Mouse (Mus musculus) layer of hippocampus, adult 11-12 months (tissue): ENCODE measurements around the gene Aox2.

Experiments used
- DNase-seq: peaks from one replicate; pipeline ENCODE4 v3.0.0; 2022; ENCODE audit warnings: low spot score

The Aox2 gene

GRCm38 (mm10) chr1:58289863-58290469, 11.8 kb downstream of the Aox2 start:
- peak; percentile 16 for DNase-seq

DNA sequence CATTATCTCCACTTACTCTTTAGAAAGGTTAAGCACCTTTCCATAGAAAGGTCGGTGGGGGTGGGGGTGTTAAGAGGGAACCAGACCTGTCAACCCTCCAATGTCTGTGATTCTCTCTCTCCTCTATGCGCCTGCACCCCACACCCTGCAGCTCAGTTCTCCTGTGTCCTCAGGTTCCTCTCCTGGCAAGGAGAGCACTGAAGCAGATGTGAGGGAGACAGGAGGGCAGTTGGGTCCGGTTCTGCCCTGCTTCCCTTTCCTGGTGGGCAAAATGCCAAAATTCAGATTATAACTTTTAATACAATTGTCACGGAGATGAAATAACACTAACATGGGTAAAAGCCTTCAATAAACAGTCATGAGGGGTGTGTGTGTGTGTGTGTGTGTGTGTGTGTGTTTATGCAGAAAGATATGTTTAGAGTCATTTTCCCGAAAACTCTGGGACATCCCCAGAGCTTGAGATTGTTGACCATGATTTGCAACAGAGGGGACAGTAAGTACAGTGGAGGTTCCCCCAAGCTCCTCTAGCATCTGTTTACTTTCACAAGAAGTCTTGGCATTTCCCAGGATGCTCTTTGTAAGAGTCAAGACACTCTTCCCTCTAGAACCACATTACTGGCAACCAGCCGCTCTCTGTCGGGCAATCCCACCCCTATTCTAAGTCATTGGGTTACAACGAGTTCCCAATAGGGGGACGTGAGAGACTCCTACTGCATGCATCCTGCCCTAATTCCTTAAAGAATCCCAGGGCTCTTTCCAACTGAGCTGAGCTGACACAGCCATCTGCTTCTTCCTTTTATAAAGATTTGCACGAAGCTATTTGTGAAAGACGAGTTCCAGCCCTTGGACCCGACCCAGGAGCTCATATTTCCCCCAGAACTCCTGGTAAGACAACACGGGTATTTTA, 13.5 kb downstream of the Aox2 start:
- peak; percentile 14 for DNase-seq

DNA sequence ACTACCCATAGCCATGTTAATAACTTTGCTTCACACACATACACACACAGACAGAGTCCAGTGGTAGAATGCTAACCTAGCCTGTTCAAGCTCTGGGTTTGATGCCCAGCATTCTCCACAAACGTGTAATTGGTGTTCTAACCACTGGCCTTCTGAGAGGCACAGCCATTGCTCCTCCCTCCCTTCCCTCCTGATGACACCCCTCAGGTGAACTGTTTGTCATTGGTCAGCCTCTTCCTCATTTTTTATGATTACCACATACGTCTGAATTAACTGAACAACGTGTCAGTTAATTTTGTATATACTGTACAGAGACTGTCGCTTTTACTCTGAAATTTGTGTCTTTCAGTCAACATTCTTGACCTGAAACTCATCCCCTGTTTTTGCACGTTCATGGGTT, 16.6 kb downstream of the Aox2 start:
- DNase-seq, result no peak

DNA sequence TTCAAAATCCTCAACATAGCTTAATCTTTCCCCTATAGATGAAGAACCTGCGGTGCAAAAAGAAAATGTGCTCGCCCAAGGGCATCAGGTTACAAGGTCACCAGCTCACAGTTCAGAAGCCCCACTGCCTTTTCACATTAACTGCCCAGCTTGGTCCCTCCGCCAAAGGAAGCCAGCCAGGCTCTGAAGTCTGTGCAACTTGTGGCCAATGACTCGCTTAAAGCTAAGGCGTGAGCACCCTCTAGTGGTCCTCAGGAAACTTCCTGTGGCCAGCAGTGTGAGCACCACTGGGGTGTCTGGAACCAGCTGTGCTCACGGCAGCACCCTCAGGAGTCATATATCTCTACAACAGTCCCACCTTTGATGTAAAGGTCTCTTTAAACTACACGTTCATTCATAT, 18.2 kb downstream of the Aox2 start:
- DNase-seq, result peak; percentile 63

GRCm38 (mm10) chr1:58296821-58297220, 18.7 kb downstream of the Aox2 start:
- no peak for DNase-seq

- DNase-seq, result no peak
Observed at GRCm38 (mm10) chr1:58298347-58298746, 20.2 kb downstream of the Aox2 start.

GRCm38 (mm10) chr1:58301073-58301472, 22.9 kb downstream of the Aox2 start:
- no peak for DNase-seq

- no peak for DNase-seq
Observed at GRCm38 (mm10) chr1:58302015-58302414, 23.9 kb downstream of the Aox2 start.

- DNase-seq, result no peak
Observed at GRCm38 (mm10) chr1:58303009-58303408, 24.9 kb downstream of the Aox2 start.

DNA sequence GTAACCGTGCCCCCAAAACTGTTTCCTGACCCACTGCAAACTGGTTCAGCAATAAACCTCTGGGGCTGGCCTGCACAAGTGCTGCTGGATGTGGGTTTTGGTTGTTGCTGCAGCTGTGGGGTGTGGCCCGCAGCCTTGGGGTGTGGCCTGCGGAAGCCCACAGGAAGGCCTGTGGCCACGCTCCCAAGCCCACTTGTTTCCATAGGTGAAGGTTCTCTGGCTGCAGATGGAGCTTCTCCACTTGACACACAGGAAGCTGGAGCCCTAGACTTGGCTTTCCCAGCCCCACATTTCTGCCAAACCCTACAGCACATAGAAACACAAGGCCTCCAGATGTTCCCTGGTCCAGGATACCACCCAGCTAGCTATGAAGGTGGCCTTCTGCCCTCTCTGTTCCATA, 25.6 kb downstream of the Aox2 start:
- no peak for DNase-seq

DNA sequence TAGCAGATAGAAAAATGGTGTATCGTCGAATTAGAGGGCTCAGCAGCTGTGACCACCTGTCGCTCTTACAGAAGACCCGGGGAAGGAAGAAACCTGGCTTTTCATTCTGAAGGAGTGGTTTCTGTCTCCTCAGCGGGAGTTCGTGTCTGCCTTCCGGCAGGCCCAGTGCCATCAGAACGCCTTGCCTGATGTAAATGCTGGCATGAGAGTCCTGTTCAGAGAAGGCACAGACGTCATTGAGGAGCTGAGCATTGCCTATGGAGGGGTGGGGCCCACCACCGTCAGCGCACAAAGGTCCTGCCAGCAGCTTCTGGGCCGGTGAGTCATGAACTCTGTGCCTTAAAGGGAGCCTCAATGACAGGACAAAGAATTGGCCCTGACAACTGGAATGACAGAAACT, 26.2 kb downstream of the Aox2 start:
- no peak for DNase-seq

DNA sequence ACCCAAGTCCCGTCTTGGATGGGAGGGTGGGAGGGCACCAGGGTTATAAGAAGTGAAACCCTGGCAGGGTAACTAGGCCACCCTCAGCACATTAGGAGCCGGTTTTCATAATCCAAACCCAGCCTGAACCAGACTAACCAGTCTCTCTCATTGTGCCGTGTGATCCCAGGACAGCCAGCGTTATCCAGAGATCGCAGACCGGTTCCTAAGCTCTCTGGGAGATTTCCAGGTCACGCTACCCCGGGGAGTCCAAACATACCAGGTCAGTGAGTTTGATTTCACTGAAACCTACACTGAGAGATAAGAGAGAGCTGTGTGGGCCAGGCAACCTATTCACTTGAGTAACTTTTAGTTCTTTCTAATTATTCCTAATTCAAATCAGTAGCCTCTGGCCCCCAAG, 29.1 kb downstream of the Aox2 start:
- no peak for DNase-seq

- DNase-seq, result no peak
Observed at GRCm38 (mm10) chr1:58308594-58308993, 30.5 kb downstream of the Aox2 start.

- no peak for DNase-seq
Observed at GRCm38 (mm10) chr1:58309853-58310252, 31.7 kb downstream of the Aox2 start.

- no peak for DNase-seq
Observed at GRCm38 (mm10) chr1:58311221-58311864, 33.2 kb downstream of the Aox2 start.

- no peak for DNase-seq
Observed at GRCm38 (mm10) chr1:58313173-58313572, 35.0 kb downstream of the Aox2 start.

DNA sequence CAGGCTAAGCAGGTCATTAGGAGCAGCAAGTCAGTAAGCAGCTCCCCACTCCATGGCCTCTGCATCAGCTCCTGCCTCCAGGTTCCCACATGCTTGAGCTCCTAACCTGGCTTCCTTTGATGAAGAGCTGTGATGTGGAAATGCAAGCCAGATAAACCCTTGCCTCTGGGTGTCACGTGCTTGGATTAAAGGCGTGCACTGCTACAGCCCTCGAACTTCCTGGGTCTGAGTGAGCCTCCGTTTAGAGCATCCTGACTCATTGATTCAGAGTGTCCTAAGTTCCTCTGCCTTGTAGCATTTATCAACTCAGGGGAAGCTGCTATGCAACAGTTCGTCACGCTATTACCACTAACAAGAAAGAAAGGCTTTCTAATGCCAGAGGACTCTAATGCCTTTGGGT, 37.4 kb downstream of the Aox2 start:
- DNase-seq, result no peak

DNA sequence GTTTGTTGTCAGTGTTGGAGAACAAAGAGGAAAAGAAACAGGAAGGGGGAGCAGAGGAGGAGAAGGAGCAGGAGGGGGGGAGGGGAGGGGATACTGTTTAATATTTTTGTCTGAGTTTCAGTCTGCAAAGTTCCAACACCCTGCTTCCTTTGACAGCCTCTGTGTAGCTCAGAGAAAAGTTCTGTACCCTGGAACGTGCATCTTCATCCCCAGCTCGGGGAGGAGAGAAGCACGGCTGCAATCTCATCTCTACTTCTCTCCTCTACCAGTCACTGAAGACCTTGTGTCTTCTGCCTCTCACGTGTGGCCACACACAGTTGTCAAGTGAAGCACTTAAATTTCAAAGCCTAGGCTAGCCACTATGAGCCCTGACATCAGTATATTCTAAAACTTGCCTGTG, 55.1 kb downstream of the Aox2 start:
- no peak for DNase-seq

DNA sequence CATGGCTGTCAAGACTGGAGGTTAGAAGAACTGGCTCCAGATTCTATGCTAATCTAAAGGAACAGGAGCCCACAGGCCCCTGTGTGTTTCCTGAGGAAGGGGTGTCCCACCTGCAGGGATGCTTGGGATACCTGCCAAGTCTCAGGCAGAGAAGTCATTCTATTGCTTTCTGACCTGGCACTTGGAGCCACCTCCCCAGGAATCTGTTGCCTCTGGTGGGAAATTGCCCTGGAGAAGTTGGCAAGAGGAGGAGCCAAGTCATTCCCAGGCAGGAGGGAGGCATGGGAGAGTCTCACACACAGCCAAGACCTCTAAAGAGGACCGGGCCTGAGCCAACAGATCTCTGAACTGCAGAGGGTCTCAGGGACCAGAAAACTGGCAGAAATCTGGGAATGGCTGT, 61.8 kb downstream of the Aox2 start:
- no peak for DNase-seq

DNA sequence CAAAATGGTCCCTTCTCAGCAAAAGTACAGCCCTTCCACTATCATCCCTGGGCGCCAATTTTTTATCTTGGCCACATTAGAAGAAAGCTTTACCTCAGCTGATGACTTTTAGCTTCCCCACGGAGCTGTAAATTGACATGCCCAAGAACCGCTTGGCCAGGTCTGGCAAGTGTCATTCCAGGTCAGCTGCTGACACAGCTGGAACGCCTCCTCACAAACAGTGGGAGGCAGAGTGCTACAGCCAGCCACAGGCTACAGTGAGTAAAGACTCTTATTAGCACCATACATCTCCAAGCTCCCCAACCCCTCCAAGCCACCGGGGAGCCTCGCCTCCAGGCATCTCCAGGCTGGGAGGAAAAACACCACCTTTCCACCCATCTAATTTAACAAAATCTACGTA, 63.5 kb downstream of the Aox2 start:
- DNase-seq, result no peak

DNA sequence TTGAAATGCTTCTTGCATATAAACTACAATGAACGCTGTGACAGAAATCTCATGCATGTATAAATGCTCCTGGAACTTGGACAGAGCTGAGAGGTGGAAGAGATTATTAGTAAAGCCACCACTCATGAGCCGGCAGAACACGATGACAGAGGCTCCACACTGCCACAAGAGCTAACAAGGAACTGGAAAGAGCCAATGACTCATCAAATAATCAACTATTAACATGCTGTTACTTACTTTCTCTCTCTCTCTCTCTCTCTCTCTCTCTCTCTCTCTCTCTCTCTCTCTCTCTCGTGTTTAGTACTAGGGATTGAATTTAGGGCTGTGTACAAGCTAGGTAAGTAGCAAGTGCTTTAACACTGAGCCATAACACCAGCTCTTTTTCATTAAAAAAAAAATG, 65.7 kb downstream of the Aox2 start:
- DNase-seq, result no peak

- no peak for DNase-seq
Observed at GRCm38 (mm10) chr1:58344570-58344969, 66.4 kb downstream of the Aox2 start.

DNA sequence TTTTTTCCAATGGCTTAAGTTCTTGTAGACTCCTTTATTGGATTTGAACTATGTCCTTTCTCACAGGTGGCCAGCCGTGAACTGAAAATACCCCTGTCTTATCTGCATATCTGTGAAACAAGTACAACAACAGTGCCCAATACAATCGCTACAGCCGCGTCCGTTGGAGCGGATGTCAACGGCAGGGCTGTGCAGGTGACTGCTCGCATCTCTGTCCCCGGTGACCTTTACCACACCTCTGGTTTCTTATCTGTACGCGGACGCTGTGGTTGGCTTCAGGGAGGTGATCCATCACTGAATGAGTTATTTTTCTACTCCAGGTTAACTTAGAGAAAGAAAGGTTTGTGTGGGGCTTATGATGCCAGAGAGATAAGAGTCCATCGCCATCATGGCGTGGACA, 68.0 kb downstream of the Aox2 start:
- DNase-seq, result no peak
